Mouse (Mus musculus) erythroid progenitor cell, adult 5-6 weeks (primary cell): ENCODE measurements around the gene Naa60. TPM values are rescaled to one million over a fixed set of nuclear protein-coding genes. Genes with fewer than 3 reads are reported as not detected.
A peak's percentile ranks its signal among the peaks of the same experiment; 100 is the strongest.

Experiments
- ATAC-seq: replicated peaks from 2 replicates; pipeline ENCODE4 v1.8.0; 2016; ENCODE audit warnings: moderate number of reproducible peaks, mild to moderate bottlenecking, moderate TSS enrichment, inconsistent platforms; ENCODE audit not compliant: poor library complexity, low FRiP score, severe bottlenecking
- total RNA-seq, 2 experiments: library from RNA; stranded (forward) in 1 of 2; stranded (reverse) in 1 of 2; fragments of 150-400 nt in 1 of 2; fragments of 186-747, 209-891 nt in 1 of 2; gene quantifications; 2 replicates each; pipeline versions ENCODE4 v1.2.3 to v1.2.4; 2015 to 2017; ENCODE audit warnings: low replicate concordance in 2 of 2

The Naa60 gene
- total RNA-seq, 2 experiments from 2014 or later, result 25.1 to 47.4 TPM

DNA sequence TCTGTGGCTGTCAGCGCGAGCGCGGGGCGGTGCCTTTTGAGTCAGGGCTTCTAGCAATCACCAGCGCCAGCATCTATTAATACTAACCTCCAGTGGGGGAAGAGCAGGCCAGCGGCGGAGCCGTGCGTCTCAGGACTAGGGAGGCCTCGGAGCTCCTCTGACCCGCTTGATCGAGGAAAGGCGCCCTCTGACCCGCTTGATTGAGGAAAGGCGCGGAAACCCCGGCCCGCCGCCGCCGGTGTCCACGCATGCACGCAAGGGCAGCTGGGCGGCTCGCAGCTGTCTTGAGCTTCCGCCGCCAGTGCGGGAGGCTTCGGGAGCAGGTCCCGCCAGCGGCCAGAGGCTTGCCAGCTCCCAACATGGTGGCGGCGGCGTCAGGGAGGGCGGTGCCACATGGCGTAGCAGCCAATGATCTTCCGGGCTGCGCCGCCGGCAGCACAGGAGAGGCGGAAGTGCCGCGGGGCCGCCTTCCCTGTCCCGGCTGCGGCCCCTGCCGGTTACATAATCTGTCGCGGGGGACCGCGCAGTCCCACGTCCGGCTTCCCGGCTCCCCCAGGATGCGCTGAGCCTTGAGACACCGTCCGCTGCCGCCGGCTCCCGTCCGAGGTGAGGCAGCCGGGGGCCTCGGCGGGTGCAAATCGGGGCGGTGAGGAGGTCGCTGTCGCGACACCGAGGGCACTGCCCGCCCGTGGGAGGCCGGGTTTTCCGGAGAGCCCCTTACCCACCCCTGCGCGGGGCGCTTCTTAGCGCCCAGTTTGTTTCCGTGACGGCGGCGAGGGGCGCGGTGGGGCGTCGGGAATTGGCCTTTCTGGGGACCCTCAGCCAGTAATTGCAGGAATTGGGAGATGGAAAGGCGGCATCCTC lies 12.3 kb downstream of the Naa60 start, which contains the start of the genes Zfp597 and Gm20695:
Zfp597 (minus strand) TSS at position 361 of the 864 bp plus-strand sequence.
Gm20695 (plus strand) TSS at position 448 of the 864 bp plus-strand sequence.
- ATAC-seq, result peak; percentile 100

GRCm38 (mm10) chr16:3885065-3885670 lies 13.0 kb downstream of the Naa60 start:
- no peak for ATAC-seq

- no peak for ATAC-seq
These were observed 19.6 kb downstream of the Naa60 start for GRCm38 (mm10) chr16:3891621-3892295.

GRCm38 (mm10) chr16:3893739-3894138 lies 21.6 kb downstream of the Naa60 start:
- ATAC-seq, result no peak

GRCm38 (mm10) chr16:3895173-3895792 lies 23.1 kb downstream of the Naa60 start:
- peak; percentile 37; the same call in 1 of the 2 replicates for ATAC-seq

- ATAC-seq, result no peak
These were observed 23.9 kb downstream of the Naa60 start for GRCm38 (mm10) chr16:3896046-3896445.

- no peak for ATAC-seq
These were observed 24.4 kb downstream of the Naa60 start for GRCm38 (mm10) chr16:3896553-3896952.

GRCm38 (mm10) chr16:3907471-3907870 lies 35.3 kb downstream of the Naa60 start:
- no peak for ATAC-seq

GRCm38 (mm10) chr16:3908537-3909111 lies 36.4 kb downstream of the Naa60 start, which contains the start of the genes 1700037C18Rik and Cluap1:
TSS of gene 1700037C18Rik (minus strand) at chr16:3908689.
TSS of gene Cluap1 (plus strand) at chr16:3908801.
- ATAC-seq, result peak; percentile 95

GRCm38 (mm10) chr16:3909118-3909517 lies 36.9 kb downstream of the Naa60 start:
- no peak for ATAC-seq

DNA sequence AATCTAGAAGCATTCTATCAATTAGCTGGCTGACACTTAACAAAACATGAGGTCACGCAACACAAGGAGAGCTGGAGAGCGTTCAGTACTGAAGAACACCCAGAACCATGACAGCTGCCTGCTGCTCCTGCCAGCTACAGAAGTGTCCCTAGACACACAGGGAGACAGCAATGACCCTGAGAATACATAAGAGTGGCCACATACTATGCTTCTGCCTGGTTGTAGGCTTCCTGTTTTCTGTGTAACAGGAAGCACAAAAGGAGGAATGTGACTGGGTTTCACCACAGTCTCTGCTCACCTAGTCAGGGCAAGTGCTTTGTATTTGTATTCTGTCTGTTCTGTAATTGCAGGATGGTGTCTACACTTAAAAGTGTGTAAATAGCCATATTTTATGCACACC lies 48.6 kb downstream of the Naa60 start:
- no peak for ATAC-seq

DNA sequence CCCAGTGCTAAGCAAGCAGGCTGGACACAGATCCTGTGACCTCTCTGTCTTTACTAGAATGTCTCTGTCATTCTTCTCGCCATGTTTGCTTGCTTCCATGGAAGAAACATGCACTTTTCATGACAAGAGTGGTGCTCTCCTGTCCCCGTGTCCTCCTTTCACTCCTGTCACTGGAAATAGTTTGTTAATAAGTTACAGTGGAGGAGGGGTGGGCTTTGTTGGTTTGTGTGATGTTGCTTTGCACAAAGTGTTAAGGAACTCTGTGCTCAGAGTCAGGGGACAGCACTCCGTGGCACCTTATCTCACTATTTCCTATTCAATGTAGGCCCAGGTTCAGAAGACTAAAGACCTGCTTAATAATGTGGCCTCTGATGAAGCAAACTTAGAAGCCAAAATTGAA lies 51.3 kb downstream of the Naa60 start:
- no peak for ATAC-seq

- ATAC-seq, result no peak
These were observed 51.8 kb downstream of the Naa60 start for GRCm38 (mm10) chr16:3923966-3924365.

DNA sequence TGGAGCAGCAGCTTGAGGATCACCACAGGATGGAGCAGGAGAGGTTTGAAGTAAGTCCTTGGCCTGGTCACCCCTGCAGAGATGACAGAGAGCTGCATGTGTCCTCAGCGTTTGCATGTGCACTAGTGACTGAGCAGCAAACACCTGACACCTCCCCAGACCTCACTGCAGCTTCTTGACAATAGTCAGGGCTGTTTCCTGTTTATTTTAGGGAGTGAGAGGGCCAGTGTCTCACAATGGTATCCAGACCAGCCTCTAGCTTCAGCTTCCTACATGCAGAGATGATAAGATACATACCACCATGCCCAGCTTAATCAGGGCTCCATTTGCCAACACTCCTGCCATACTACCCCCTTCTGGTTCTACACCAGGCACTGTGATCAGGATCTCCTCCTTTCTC lies 56.4 kb downstream of the Naa60 start:
- no peak for ATAC-seq

GRCm38 (mm10) chr16:3929151-3929550 lies 57.0 kb downstream of the Naa60 start:
- ATAC-seq, result no peak

- ATAC-seq, result no peak
These were observed 61.4 kb downstream of the Naa60 start for GRCm38 (mm10) chr16:3933536-3933935.

DNA sequence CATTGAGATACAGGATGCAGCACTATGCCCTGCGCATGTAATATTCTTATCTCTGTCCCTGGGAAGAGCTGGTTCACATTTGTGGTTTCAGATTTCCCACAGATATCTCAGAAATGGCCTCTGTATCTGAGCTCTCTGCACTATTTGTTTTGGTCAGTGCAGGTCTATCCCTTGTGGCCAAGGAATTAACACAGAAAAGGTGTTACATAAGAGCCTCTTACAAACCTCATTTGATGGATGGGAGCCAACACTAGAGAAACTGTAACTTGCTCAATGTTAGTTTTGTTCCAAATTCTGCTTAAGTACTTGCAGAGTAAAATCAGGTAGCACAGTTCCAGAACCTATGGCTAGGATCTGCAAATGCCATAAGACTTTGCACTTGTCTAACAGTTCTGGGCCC lies 61.9 kb downstream of the Naa60 start:
- no peak for ATAC-seq

DNA sequence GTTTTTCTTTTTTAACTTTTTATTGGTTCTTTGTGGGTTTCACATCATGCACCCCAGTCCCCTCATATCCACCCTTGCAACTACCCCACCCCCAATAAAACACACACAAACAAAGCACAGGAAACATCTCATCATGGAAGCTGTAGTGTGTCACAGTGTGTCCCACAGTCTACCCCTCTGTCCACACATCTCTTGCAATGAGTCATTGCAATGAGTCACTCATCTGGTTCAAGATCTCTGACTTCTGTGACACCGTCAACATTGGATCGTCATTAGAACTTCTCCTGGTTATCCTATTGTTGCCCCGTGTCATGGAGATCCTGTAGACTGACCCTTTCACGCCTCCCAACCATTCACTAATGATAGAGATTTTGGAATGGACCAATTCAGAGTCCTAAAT lies 62.5 kb downstream of the Naa60 start:
- ATAC-seq, result no peak

DNA sequence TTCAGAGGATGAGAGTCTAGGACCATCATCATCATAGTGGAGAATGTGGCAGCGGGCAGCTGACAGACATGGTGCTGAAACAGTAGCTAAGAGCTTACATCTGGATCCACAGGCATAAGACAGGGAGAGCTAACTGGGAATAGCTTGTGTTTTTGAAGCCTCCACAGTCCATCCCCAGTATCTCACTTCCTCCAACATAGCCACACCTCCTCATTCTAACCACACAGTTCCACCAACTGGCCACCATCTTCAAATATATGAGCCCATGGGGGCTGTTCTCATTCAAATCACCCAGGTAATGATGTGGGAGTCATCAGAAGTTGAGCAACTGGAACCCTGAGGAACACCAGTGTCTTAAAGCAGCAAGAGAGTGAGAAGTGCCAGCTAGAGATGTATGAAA lies 79.0 kb downstream of the Naa60 start:
- no peak for ATAC-seq
